Mouse (Mus musculus): Measurements from ENCODE around the gene Gstm1.
"Not testable (repeated sequence)": the region's sequence is repeated elsewhere in the genome, so short reads cannot be mapped to it uniquely, and the experiment has no call there.

The Gstm1 gene

DNA sequence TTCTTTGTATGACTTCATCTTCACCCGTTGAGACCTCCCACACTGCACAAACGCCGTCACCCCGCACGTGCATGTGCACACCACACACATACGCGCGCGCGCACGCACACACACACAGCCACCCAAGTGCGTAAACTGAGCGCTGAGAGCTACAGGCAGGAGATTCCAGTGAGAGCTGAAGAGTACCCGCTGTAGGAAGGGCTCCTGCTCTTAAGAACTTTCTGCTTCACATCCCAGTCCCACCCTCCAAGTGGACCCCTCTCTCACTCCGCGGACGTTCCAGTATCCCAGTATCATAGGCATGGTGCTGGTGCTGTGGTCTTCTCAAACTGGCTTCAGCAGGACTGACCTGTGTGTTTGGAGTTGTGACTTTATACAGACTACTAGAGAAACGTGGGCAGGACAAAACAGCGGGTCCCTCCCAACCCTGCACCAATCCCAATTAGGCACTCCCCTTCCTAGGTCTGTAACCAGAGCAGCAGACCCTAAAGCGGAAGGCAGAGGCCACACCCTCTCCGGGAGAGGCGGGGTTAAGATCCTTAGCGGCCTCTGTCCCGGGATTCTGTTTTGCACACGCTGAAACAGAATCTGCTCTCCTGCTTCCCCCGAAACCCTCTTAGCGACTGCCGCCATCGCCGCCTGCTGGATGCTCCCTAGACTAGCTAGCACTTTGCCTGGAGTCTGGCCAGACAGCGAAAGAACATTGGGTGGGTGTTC, at the start of gene Gstm1:
Gstm1 (minus strand) TSS at position 501 of the 717 bp plus-strand sequence.
- peak; percentile 54 for DNase-seq (ENCODE audit: extremely low read depth, low read depth, low spot score)

- no peak for DNase-seq (ENCODE audit: extremely low read depth, low read depth, low spot score)
These were observed 49.7 kb upstream of the Gstm1 start for GRCm38 (mm10) chr3:108067370-108067934.

GRCm38 (mm10) chr3:108065551-108065950, 47.8 kb upstream of the Gstm1 start:
- DNase-seq (ENCODE audit: extremely low read depth, low read depth, low spot score): no peak

GRCm38 (mm10) chr3:108064672-108065071, 46.9 kb upstream of the Gstm1 start:
- no peak for DNase-seq (ENCODE audit: extremely low read depth, low read depth, low spot score)

DNA sequence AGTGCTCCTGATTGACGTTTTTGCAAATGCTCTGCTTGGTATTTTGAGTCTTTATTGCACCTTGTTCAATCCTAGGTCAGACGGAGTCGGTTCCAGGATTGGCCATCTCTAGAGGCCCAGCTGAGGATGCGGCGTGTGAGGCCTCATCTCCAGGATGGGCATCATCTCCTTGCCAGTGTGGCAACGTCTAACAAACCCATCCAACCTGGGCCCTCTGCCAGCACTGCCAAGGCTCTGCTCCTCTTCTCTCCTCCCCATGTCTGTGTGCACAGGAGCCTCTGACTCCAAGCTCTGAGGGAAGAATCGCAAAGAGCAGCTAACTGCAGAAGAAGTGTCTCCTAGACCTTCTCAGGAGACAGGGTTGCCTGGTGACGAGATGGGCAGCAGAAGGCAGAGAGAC, 44.9 kb upstream of the Gstm1 start:
- no peak for DNase-seq (ENCODE audit: extremely low read depth, low read depth, low spot score)

DNA sequence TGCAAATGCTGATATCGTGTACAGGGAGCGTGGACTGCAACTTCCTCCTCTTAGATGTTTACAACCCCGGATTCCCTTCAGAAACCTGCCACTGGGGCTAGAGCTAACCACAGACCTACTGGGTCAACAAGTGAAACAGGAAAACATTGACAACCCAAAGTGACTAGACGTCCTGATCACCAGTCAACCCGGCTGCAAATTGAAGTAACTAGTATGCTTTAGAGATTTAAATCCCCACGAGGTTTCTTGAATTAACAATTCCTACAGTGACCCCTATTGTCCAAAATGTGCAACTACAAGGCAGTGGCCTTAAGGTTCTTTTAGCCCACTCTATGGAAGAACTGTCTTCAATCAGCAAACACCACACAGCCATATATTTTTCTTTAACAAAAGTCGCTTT, 43.6 kb upstream of the Gstm1 start:
- DNase-seq (ENCODE audit: extremely low read depth, low read depth, low spot score): no peak

GRCm38 (mm10) chr3:108050493-108050892, 32.7 kb upstream of the Gstm1 start:
- DNase-seq (ENCODE audit: extremely low read depth, low read depth, low spot score): no peak

DNA sequence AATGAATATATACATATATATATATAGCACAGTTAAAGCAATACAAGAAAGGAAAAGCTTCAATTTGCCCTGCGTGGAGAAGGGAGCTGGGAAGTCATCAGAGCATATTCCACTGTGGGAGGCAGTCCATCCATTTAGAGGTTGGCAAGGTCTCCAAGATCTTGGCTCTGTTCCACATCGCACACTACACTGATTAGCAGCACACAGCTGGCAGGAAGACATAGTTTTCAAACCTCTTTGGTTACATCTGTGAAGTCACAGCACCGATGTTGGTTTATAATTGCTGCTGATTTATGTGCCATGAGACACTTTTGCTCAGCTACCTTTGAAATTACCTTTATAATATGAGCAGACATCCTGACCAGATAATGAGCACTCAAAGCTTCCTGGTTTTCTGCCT, 30.5 kb upstream of the Gstm1 start:
- DNase-seq (ENCODE audit: extremely low read depth, low read depth, low spot score): no peak

DNA sequence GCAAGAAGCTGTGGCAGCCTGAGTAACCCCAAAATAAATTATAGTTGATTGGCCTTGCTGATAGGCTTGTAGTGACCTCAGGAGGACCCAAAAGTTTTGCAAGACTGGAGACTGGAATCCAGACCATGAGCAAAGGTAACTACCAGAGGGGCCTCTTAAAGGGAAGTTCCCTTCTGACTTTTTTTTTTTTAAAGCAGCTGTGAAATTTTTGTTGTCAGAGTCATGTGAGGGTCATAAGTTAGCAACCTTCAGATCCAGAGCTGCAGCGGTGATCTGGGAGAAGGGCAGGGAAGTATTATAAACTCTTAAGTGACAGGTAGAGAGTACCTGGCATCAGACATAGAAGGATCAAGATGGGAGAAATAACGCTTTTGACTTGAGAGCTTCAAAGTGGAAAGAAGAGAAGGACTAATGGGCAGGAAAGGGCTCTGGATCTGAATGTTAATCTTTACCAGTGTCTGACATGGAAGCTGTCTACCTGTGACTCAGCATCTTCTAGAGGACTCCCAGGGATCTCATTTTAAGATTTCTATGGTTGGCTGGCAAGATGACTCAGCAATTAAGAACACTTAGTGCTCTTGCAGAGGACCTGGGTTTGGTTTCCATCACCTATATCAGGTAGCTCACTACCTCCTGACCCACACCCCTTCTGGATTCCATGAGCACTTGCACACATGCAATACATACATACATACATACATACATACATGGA, 29.3 kb upstream of the Gstm1 start:
- DNase-seq (ENCODE audit: extremely low read depth, low read depth, low spot score): no peak

DNA sequence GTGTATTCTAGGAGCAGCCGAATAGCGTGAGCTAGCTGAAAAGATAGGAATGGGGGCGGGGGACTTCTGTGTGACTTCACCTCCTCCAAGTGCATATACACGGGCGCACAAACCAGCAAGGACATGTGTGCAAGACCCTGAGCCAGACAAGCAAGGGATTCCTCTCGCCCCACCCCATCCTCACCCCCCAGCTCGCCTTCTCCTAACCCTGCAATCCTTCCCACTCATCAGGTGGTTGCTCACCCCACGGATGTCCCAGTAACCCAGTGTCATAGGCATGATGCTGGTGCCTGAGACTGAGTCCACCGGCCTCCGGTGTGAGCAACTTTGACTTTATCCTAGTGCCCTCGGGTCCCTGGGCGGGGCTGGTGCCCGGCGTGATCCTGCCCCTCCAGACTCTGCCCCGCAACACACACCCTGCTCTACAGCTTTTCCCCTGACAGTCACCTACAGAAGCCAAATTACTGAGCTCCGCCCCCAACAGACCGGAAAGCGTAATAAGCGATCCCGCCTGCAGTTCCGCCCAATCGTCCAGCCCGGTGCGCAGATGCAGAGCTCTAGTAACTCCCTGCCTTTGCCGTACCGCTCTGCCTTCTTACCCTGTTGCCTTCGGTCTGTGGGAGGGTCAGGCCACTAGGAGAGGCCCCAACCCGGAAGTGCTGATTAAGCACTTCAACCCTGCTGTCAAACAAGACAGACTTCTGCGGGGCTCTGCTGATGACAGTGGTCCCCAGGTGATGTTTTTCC, 26.8 kb upstream of the Gstm1 start, which contains the start of gene Gstm4:
Gstm4 (minus strand) TSS at position 501 of the 747 bp plus-strand sequence.
- peak; percentile 16 for DNase-seq (ENCODE audit: extremely low read depth, low read depth, low spot score)

GRCm38 (mm10) chr3:108033156-108033555, 15.4 kb upstream of the Gstm1 start:
- no peak for DNase-seq (ENCODE audit: extremely low read depth, low read depth, low spot score)

GRCm38 (mm10) chr3:108032113-108032512, 14.3 kb upstream of the Gstm1 start:
- no peak for DNase-seq (ENCODE audit: extremely low read depth, low read depth, low spot score)

GRCm38 (mm10) chr3:108028641-108029365, 11.0 kb upstream of the Gstm1 start:
- DNase-seq (ENCODE audit: extremely low read depth, low read depth, low spot score): no peak

DNA sequence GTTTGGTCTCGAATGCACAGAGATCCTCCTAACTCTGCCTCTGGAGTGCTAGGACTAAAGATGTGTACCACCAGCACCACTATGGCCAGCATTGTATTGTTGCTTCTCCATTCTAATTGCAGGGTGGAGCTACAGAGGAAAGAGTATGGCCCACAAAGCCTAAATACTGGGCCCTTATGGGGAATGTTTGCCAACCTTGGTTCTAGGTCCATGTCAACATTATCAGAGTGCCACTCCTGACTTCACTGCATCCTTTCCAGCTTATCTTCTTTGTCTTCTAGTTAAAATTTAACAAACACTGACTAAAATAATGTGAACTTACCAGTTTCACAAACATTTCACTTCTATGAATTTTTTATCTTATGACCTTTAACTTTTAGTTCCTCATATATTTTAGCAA, 8.8 kb upstream of the Gstm1 start:
- DNase-seq (ENCODE audit: extremely low read depth, low read depth, low spot score): no peak

GRCm38 (mm10) chr3:108026049-108026448, 8.3 kb upstream of the Gstm1 start:
- no peak for DNase-seq (ENCODE audit: extremely low read depth, low read depth, low spot score)

DNA sequence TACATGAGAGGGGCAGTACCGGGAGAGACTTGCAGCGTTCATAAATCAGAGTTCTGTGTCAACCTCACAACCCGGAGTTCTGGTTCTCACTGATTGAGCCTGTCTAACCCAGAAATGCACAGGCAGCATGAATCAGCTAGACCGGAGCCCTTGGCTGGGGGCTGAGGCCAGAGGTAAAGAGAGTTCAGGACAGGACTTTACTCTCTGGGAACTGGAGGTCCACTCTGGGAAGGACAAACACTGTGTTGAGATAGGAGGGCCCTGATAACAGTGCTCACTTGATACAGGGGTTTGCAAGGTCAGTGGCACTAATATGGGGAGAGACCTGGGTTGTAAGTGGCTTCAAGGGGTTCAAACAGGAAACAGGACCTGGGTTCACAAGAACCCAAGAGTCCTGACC, 7.5 kb upstream of the Gstm1 start:
- DNase-seq (ENCODE audit: extremely low read depth, low read depth, low spot score): no peak

DNA sequence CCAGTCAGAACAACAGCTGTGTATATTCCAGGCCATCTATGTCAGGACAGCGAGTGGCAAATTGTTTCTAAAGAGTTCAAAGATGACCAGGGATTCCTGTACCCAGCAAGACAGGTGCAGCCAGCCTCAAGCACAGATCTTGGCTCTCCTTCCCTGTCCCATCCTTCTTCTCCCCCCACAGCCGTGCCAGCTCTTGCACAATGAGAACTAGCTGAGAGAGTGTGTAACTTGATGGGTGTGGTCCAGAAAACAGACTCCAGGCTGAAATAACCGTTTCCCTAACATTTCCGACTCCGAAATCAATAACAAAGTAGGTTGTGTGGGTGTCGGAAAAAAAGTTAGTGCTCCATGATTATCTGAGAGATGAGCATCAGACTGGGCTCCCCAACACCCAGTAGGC, 4.9 kb upstream of the Gstm1 start:
- no peak for DNase-seq (ENCODE audit: extremely low read depth, low read depth, low spot score)

GRCm38 (mm10) chr3:108020351-108021022, 2.7 kb upstream of the Gstm1 start:
- not testable (repeated sequence) for DNase-seq (ENCODE audit: extremely low read depth, low read depth, low spot score)

GRCm38 (mm10) chr3:108019226-108019625, 1.5 kb upstream of the Gstm1 start:
- DNase-seq (ENCODE audit: extremely low read depth, low read depth, low spot score): not testable (repeated sequence)

- DNase-seq (ENCODE audit: extremely low read depth, low read depth, low spot score): no peak
These were observed 532 bp upstream of the Gstm1 start for GRCm38 (mm10) chr3:108018190-108018820.

All from fat pad, adult 2 months (tissue).